Mouse (Mus musculus) effector memory CD4-positive, alpha-beta T cell, adult 7 months (primary cell): ENCODE data around the gene Notum. TPM values are rescaled to one million over a fixed set of nuclear protein-coding genes. Genes with fewer than 3 reads are reported as not detected.

Experiments used
- polyA plus RNA-seq: library from polyadenylated mRNA; unstranded; fragments of 100-300 nt; shearing (Covaris generic); gene quantifications from one replicate; pipeline ENCODE4 v1.2.1, GENCODE M21; 2017

Gene Notum
- polyA plus RNA-seq, result not detected

GRCm38 (mm10) chr11:120661076-120661460 is at the start of gene Notum:
TSS of gene Notum (minus strand) at chr11:120661175.

GRCm38 (mm10) chr11:120672687-120673593 is 12.0 kb upstream of the Notum start, which contains the start of gene Aspscr1:
TSS of gene Aspscr1 (plus strand) at chr11:120672973.

GRCm38 (mm10) chr11:120648001-120648476 is 12.9 kb downstream of the Notum start, which contains the start of gene Myadml2:
TSS of gene Myadml2 (minus strand) at chr11:120648158.

GRCm38 (mm10) chr11:120643601-120643987 is 17.4 kb downstream of the Notum start, which contains the start of gene Pycr1:
TSS of gene Pycr1 (minus strand) at chr11:120643769.

GRCm38 (mm10) chr11:120633520-120634343 is 27.2 kb downstream of the Notum start, which contains the start of gene Mafg:
TSS of gene Mafg (minus strand) at chr11:120633600.

GRCm38 (mm10) chr11:120625152-120625775 is 35.7 kb downstream of the Notum start, which contains the start of gene Sirt7:
TSS of gene Sirt7 (minus strand) at chr11:120625240.

GRCm38 (mm10) chr11:120617519-120618112 is 43.4 kb downstream of the Notum start, which contains the start of gene Pcyt2:
TSS of gene Pcyt2 (minus strand) at chr11:120617936.

GRCm38 (mm10) chr11:120608241-120609034 is 52.5 kb downstream of the Notum start, which contains the start of gene Npb:
TSS of gene Npb (plus strand) at chr11:120608477.

Other genes with a start within 250 kb of the Notum start
- 50.4 TPM for gene Nploc4, start 223.5 kb downstream of the Notum start, polyA plus RNA-seq
- not detected for gene Tspan10, start 218.5 kb downstream of the Notum start, polyA plus RNA-seq
- 0.60 TPM for gene Pde6g, start 207.7 kb downstream of the Notum start, polyA plus RNA-seq
- 3.9 TPM for gene Oxld1, start 203.1 kb downstream of the Notum start, polyA plus RNA-seq
- 25.7 TPM for gene Ccdc137, start 203.1 kb downstream of the Notum start, polyA plus RNA-seq
- gene Arl16, start 193.6 kb downstream of the Notum start, polyA plus RNA-seq, result 11.9 TPM
- 29.6 TPM for gene Mrpl12, start 176.6 kb downstream of the Notum start, polyA plus RNA-seq
- gene Slc25a10, start 169.3 kb downstream of the Notum start, polyA plus RNA-seq, result 7.6 TPM
- gene Gcgr, start 130.5 kb downstream of the Notum start, polyA plus RNA-seq, result not detected
- gene Mcrip1, start 111.4 kb downstream of the Notum start, polyA plus RNA-seq, result 59.6 TPM
- gene Ppp1r27, start 110.0 kb downstream of the Notum start, polyA plus RNA-seq, result not detected
- gene P4hb, start 87.9 kb downstream of the Notum start, polyA plus RNA-seq, result 172 TPM
- 768 TPM for gene Arhgdia, start 79.6 kb downstream of the Notum start, polyA plus RNA-seq
- gene Alyref, start 62.8 kb downstream of the Notum start, polyA plus RNA-seq, result 279 TPM
- 67.7 TPM for gene Anapc11, start 62.8 kb downstream of the Notum start, polyA plus RNA-seq
- gene Npb, start 52.7 kb downstream of the Notum start, polyA plus RNA-seq, result not detected
- gene Pcyt2, start 43.2 kb downstream of the Notum start, polyA plus RNA-seq, result 135 TPM
- 155 TPM for gene Sirt7, start 35.9 kb downstream of the Notum start, polyA plus RNA-seq
- 31.8 TPM for gene Mafg, start 27.6 kb downstream of the Notum start, polyA plus RNA-seq
- 0.44 TPM for gene Pycr1, start 17.4 kb downstream of the Notum start, polyA plus RNA-seq
- not detected for gene Myadml2, start 13.0 kb downstream of the Notum start, polyA plus RNA-seq
- 111 TPM for gene Aspscr1, start 11.8 kb upstream of the Notum start, polyA plus RNA-seq
- gene Cenpx, start 52.6 kb upstream of the Notum start, polyA plus RNA-seq, result 85.8 TPM
- gene Lrrc45, start 52.8 kb upstream of the Notum start, polyA plus RNA-seq, result 52.6 TPM
- gene Rac3, start 60.3 kb upstream of the Notum start, polyA plus RNA-seq, result not detected
- 5.4 TPM for gene Dcxr, start 66.1 kb upstream of the Notum start, polyA plus RNA-seq
- gene Cbr2, start 70.9 kb upstream of the Notum start, polyA plus RNA-seq, result not detected
- gene Hmga1b, start 101.6 kb upstream of the Notum start, polyA plus RNA-seq, result 9.5 TPM
- 29.1 TPM for gene Rfng, start 123.0 kb upstream of the Notum start, polyA plus RNA-seq
- 70.8 TPM for gene Gps1, start 123.1 kb upstream of the Notum start, polyA plus RNA-seq
- 42.8 TPM for gene Dus1l, start 135.2 kb upstream of the Notum start, polyA plus RNA-seq
- gene Fasn, start 163.4 kb upstream of the Notum start, polyA plus RNA-seq, result 39.2 TPM